Mouse (Mus musculus) heart, postnatal 0 days (tissue): ENCODE data around the gene Ly6g6d.

Source experiments
- CTCF ChIP-seq: IDR thresholded peaks from 2 replicates; pipeline ENCODE4 v1.5.1; 2016; ENCODE audit warnings: antibody characterized with exemption, control low read depth, low read depth
- EP300 ChIP-seq: IDR thresholded peaks from 2 replicates; pipeline ENCODE4 v1.6.1; 2016; ENCODE audit warnings: antibody characterized with exemption, low read depth

DNA sequence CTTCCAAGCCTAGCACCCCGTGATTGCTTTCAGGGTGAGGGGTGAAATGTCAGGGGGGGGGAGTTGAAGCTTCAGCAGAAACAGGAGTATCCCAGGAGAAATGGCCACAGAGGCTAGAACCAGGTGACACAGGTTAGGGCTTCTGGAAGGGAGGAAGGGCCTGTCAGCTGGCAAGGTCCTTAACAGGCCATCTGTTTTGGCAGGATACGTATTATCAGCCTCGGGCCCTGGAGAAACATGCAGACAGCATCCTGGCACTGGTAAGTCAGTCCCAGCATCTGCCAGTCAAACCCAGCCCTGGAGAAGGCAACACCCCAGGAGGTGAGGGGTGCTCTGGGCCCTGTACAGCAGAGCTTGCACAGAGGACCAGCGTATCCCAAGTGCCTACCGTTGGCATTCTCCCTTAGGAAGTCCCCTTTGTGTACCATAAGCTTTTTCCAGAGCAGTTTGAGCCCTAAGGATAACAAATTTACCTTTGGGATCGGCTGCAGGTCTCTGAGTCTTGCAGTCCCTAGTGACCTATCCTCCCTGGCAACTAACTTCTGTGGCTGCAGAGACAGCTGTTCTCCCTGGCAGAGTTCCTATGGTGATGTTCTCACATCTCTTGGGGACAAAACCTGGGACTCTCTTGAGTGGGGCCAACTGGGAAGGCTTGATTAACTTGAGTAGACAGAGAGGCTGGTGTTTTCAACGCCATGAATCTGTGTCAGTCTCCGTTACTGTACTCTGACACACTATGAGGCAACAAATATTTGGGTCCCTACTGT, 12.5 kb upstream of the Ly6g6d start:
- TF ChIP-seq CTCF (no peak), EP300 (no peak)
